Mouse (Mus musculus) megakaryocyte-erythroid progenitor cell, adult 5-6 weeks (primary cell): ENCODE measurements around the gene Rps6kl1. TPM values are rescaled to one million over a fixed set of nuclear protein-coding genes. Genes with fewer than 3 reads are reported as not detected.
A peak's percentile ranks its signal among the peaks of the same experiment; 100 is the strongest.

Source experiments
- ATAC-seq: replicated peaks from 2 replicates; pipeline ENCODE4 v1.8.0; 2016; ENCODE audit warnings: mild to moderate bottlenecking, inconsistent platforms; ENCODE audit not compliant: severe bottlenecking, poor library complexity, low FRiP score, low TSS enrichment
- total RNA-seq, 2 experiments: library from RNA; stranded (forward) in 1 of 2; stranded (reverse) in 1 of 2; fragments of 200-1000, 215-1000 nt in 1 of 2; fragments of >200 nt in 1 of 2; fragmentation: Nextera tagmentation in 1 of 2; gene quantifications; 2 replicates each; pipeline ENCODE4 v1.2.3; 2014 to 2017

Rps6kl1 gene
- total RNA-seq, 2 experiments from 2014 or later = not detected

DNA sequence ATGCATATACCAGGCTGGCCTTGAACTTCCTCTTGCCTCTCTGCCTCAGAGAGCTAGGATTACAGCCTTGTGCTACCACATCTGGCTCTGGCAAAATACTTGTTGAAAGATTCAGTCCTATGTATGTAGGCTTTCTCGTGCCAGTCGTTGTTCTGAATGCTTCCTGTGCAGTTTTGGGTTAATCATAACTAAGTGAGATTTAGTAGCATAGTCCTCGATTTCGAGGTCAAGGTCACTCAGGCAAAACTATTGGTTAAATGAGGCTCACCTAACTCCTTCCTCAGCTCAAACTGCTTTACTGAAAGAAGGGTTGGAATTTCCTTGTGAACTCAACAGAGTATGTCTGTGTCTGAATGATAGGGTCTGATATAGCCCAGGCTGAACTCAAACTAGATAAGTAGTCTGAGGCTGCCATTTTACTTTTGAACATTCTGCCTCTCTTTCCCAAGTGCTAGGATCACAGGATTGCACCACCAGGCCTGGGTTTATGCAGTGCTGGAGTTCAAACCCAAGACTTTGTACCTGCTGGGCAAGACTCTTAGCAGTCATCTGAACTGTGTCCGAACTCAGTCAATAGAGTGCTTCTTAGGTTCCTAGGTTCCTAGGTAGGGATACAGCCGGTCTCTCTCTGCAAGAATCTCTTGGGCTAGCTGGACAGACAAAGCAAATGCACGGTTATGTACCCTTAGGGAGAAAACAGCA, 38.4 kb downstream of the Rps6kl1 start:
- ATAC-seq = no peak

DNA sequence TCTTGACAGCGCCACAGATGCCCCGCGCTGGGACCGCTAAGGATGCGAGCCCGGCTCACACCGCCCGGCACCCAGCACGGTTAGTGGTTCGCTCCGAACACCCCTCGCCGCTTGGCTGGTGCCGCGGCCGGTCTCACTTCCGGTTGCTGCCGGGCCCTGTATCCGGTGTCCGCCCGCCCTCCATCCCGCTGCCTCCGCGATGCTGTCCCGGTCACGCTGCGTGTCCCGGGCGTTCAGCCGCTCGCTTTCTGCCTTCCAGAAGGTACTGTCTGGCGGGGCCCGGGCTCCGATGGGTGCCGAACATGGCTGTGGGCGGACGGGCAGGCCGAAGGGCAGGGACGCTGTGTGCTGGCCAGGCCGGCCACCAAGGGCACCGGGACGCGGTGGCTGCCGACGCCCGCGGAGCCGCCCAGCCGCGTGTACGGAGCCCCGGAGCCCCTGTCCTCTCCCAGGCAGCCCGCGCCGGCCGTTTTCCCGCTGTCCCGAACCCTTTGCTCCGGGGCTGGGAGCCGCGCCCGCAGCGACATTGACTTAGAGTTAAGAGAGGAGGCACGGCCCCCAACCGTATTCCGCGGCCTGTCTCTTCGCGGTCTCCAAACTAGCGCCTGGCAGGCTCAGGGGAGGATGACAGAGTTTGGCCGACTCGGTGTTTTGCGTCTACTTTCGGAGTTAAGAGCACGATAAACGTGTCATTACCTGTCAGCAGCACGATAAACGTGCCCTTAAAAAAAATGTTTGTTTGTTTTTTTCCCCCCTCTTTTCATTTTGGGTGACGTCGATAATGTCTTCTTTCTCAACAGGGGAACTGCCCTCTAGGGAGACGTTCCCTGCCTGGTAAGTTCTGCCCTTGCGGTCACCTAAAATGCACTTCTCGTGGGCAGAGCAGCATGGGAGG, 40.1 kb downstream of the Rps6kl1 start, which contains the start of the genes Prox2 and Dlst:
Gene Prox2 (minus strand): TSS at position 62 of the 895 bp plus-strand sequence.
Gene Dlst (plus strand): TSS at position 136 of the 895 bp plus-strand sequence.
- peak; percentile 90 for ATAC-seq

DNA sequence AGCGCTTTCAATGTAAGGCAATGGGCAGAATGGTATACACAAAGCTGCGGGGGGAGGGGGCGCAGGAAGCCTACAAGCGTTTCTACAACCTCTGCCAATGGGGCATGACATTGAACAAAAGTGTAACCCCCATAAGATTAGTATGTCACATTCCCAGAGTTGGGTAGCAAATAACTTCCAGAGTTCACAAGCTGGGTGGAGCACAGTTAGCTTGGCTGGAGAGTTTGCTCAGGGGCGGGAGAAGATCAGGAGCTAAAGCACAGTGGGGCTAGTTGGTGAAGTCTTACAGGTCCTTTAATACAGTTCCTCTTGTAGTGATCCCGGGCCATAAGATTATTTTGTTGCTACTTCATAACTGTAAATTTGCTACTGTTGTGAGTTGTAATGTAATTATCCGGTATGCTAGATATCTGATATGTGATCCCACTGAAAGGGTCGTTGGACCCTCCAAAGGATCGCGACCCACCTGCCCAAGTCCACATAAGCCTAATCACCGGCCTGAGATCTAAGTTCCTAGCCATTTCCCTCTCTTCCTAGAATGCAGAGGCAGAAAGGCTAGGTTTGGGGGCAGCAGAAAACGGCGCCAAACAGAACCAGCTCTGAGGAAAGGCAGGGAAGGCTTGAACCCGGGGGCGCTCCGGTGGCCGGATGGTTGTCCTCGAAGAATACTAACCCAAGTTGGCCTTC, 40.9 kb downstream of the Rps6kl1 start:
- ATAC-seq = peak; percentile 38

DNA sequence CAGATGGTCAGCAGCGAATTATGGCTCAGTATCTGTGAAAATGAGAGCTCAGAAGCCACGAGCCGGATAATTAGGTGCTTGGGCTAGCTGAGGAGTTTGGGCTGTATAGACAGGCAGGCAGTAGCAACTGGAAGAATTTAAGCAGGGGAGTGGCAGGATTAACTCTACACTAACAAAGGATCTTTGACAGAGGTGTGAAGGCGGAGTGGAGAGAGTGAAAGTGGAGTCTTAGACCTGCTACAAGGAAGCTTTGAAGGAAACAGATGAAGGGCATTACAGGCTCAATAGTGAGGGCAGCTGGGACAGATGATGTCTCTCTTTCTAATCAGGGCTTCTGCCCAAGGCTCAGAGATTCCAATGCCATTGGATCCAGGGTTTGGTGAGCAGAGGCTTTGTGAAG, 41.6 kb downstream of the Rps6kl1 start:
- ATAC-seq = no peak

DNA sequence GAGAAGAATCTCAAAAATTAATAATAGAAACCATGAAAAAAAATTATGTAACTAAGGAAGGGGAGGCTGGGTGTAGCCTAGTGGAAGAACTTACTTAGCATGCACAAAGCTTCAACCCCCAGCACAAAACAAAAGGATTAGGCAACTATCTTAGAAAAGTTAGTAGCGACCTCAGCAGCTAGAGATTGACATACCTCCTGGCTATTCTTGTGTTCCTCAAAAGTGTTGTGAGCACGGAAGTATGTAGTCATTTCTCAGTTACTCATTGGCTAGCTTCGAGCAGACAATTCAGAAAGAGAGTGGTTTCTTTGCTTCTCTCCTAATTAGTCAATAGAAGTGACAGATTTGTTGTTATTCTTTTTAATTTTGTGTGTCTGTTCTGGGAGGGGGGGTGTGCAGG, 42.4 kb downstream of the Rps6kl1 start:
- ATAC-seq = no peak

DNA sequence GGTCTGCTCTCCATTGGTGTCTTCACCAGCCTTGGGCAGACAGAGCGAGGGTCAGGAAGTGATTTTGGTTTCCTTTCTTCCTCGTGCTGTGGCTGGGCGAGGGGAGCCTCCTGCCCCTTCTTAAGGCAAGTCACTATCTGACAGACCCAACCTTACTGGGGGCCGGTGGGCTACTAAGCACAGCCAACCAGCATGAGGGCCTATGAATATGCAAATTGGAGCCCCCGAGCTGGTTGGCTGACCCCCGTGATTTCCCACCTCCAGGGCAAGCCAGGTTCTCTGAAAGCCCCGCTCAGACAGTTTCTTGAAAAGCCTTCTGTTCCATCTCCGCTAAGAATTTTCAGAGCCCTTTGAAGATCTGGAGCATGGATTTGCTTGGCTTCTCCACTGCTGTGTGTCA, 44.8 kb downstream of the Rps6kl1 start:
- no peak for ATAC-seq

DNA sequence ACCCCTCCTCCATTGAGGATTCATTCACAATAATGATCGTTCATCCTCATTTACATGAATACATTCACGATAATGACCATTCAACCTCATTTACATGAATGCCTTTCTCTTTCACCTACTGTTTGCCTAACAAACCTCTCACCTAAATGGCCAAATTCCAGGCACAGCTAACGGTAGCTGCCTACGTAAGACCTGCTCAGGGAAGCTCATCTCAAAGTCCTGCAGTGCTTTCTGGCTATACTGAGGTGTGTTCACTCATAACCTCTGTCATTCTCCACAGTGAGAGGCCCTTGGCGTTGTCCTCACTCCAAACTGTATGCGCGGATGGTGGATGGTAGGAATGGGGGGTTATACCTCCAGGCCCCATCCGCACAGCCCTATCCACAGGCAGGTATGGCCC, 46.3 kb downstream of the Rps6kl1 start:
- ATAC-seq = no peak

DNA sequence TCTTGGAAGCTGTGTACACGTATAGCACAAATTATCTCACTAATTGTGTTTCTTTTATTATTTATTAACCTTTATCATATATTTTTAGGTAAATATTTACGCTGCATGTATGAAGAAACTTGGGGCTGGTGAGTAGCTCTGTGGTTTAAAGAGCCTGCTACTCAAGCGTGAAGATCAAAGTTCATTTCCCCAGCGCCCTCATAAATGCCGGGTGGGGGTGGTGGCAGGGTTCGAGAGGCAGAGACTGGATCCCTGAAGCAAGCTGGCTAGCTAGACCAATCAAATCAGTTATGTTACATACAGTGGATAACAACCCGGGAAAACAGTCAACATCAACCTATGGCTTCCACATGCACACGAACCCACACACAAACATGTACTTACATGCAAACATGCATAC, 48.0 kb downstream of the Rps6kl1 start:
- ATAC-seq = no peak

DNA sequence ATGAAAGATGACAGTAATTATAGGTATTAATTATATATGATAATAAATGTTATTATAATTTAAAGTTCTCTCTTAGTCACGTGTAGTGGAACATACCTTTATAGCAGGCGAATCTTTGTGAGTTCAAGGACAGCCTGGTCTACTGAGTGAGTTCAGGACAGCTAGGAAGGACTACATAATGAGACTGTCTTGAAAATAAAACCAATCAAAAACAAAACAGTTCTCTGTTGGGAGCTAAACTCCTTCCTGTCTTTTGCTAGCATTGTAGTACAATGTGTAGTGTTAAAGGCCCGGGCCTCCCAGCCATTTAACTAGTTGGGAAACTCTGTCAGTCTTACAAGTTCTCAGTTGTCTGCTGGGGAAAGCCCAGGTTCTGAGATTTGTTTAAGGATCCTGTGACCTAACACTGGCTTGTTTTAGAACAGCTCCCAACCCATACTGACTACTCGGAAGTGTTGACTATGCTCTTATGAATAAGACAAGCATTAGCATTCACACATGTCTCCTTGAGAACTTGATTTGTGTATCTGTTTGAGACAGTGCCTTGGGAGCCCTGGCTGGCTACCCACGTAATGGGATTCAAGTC, 49.5 kb downstream of the Rps6kl1 start:
- no peak for ATAC-seq

GRCm38 (mm10) chr12:85101001-85101400, 50.1 kb downstream of the Rps6kl1 start:
- no peak for ATAC-seq

GRCm38 (mm10) chr12:85095859-85096258, 55.2 kb downstream of the Rps6kl1 start:
- ATAC-seq = no peak

DNA sequence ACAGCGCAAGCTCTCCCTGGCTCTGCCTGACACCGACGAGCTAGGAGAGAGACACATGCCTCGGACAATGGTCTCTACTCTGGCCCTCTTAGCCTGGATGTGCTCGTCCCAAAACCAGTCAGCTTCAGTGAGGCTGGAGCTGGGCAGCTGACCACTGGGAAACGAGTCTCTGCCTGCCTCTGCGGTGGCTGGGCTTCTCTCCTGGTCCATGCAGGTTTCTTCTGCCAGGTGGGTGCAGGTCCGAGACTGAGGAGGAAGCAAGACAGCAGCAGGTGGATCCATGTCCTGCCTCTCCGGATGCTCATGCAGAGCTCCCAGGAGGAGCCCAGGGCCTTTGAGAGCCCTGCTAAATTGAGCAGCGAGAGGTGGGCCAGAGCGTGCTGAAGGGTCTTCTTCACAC, 55.9 kb downstream of the Rps6kl1 start:
- ATAC-seq = no peak

GRCm38 (mm10) chr12:85094706-85095105, 56.4 kb downstream of the Rps6kl1 start:
- no peak for ATAC-seq

DNA sequence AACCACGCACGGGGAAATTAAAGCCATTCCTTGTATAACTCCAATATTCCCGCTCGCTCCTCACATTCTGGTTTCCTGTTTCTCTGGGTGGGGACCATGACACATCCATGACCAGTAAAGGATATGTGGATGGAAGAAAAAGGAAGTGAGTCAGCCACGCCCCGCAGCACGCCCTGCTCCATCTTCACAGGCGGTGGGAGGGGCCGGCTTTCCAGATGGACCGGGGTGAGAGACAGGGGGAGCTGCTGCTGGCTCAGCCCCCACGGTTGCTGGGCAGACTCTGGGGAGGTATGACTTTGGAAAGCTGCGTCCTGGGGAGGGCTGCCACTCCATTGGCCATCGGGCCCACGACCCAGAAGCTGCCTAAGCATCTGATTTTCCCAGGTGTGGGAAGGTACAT, 57.1 kb downstream of the Rps6kl1 start:
- no peak for ATAC-seq

DNA sequence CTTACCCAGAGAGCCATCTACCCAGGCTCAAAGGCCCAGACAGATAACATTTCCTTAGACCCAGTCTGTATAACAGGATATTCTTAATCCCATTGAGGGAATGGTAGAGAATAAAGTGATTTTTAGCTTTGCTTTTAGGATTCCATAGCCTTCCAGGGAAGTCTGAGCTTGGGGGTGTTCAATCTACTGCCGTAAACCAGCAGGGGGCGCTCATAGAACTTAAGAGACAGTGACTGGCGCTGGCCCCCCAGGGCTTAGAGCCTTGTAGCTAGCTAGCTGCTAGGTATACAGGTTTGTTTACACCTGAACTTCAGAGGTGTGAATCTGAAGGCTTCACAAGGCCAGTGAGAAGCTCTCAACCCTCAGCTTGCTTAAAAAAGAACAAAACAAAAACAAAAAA, 58.9 kb downstream of the Rps6kl1 start:
- peak; percentile 47 for ATAC-seq

DNA sequence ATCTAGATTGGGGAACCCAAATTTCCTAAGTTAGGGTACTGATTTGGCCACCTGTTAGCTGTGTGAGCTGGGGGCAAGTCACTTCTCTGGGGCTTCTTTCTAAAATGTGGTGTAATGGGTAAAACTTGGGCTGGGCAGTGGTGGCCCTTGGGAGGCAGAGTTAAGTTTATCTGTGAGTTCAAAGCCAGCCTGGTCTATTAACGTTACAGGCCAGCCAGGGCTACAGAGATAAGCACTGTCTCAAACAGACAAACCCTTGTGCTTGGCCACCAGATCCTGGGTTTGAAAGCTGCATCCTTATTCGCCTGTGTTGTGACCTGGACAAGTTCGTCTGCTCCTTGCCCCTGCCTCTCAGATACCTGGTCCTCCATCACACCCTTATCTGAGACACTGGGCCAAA, 59.9 kb downstream of the Rps6kl1 start:
- ATAC-seq = peak; percentile 72

- no peak for ATAC-seq
Observed at GRCm38 (mm10) chr12:85087845-85088244, 63.2 kb downstream of the Rps6kl1 start.
